Mouse (Mus musculus) heart, postnatal 0 days (tissue): ENCODE results near the gene Syt16. TPM values are rescaled to one million over a fixed set of nuclear protein-coding genes. Genes with fewer than 3 reads are reported as not detected.

Experiments used
- ATAC-seq: fragments of 200-750 bp; cut with Nextera tagmentation; 2 replicates; pipeline ENCODE4 v1.8.0; 2017; ENCODE audit warnings: low read depth, moderate number of reproducible peaks, moderate library complexity; ENCODE audit not compliant: insufficient read depth
- DNase-seq: peaks from one replicate; pipeline ENCODE4 v3.0.0-alpha.2; 2016; ENCODE audit warnings: low spot score
- H3K27ac ChIP-seq: fragments of 300-500 bp; sonication (generic); 2 replicates; pipeline ENCODE4 v1.5.1; 2014; ENCODE audit warnings: low read depth, mild to moderate bottlenecking
- H3K27me3 ChIP-seq: fragments of 300-500 bp; sonication (generic); 2 replicates; pipeline ENCODE4 v1.6.1; 2014; ENCODE audit warnings: low read length, mixed read lengths; ENCODE audit not compliant: control insufficient read depth, insufficient read depth
- H3K36me3 ChIP-seq: fragments of 300-500 bp; sonication (generic); replicated peaks from 2 replicates; pipeline ENCODE4 v1.6.1; 2014; ENCODE audit warnings: low read length, mixed read lengths; ENCODE audit not compliant: control insufficient read depth, insufficient read depth
- H3K4me1 ChIP-seq: fragments of 300-500 bp; sonication (generic); 2 replicates; pipeline ENCODE4 v1.6.1; 2014; ENCODE audit warnings: antibody characterized with exemption; ENCODE audit not compliant: control insufficient read depth, insufficient read depth
- H3K4me2 ChIP-seq: fragments of 300-500 bp; sonication (generic); 2 replicates; pipeline ENCODE4 v1.6.1; 2014; ENCODE audit warnings: low read depth, mild to moderate bottlenecking, low read length, moderate library complexity
- H3K4me3 ChIP-seq: fragments of 300-500 bp; sonication (generic); 2 replicates; pipeline ENCODE4 v1.5.1; 2014; ENCODE audit warnings: low read depth, low read length
- H3K9ac ChIP-seq: fragments of 300-500 bp; sonication (generic); replicated peaks from 2 replicates; pipeline ENCODE4 v1.6.1; 2014; ENCODE audit warnings: low read depth, low read length, mixed read lengths
- H3K9me3 ChIP-seq: fragments of 300-500 bp; sonication (generic); replicated peaks from 2 replicates; pipeline ENCODE4 v1.6.1; 2016; ENCODE audit warnings: low read length; ENCODE audit not compliant: control insufficient read depth
- CTCF ChIP-seq: IDR thresholded peaks from 2 replicates; pipeline ENCODE4 v1.5.1; 2016; ENCODE audit warnings: antibody characterized with exemption, control low read depth, low read depth
- EP300 ChIP-seq: IDR thresholded peaks from 2 replicates; pipeline ENCODE4 v1.6.1; 2016; ENCODE audit warnings: antibody characterized with exemption, low read depth
- WGBS: fragments of 180-500 bp; shearing (Covaris S2); extraction: QIAGEN DNeasy Blood & Tissue Kit; methylation state at CpG from one replicate; pipeline ENCODE4 v1.1.7; 2014; 5-methylcytosine and 5-hydroxymethylcytosine counted together
- polyA plus RNA-seq: library from polyadenylated mRNA; unstranded; fragments of >200 nt; fragmentation: Nextera tagmentation; extraction: Ambion mirVana; gene quantifications from 2 replicates; pipeline ENCODE4 v1.2.1, GENCODE M21; 2015
- total RNA-seq: library from RNA; depleted of rRNA; stranded (reverse); fragments of >200 nt; gene quantifications from 2 replicates; pipeline ENCODE4 v1.2.3, GENCODE M21; 2014; ENCODE audit warnings: low replicate concordance

The Syt16 gene
- total and polyA plus RNA-seq, 2 experiments from 2014 or later: 0.80 TPM; not detected in 1

GRCm38 (mm10) chr12:74093110-74093509, 95.6 kb downstream of the Syt16 start:
- ATAC-seq (no peak), DNase-seq (no peak)
- no peak overlapping the region for H3K9ac ChIP-seq
- H3K4me1 ChIP-seq: no peaks in the 10 kb centered on the region
- no peaks in the 10 kb centered on the region for H3K27me3 ChIP-seq
- H3K4me2 ChIP-seq: no peak overlapping the region
- H3K27ac ChIP-seq: no peak overlapping the region
- H3K4me3 ChIP-seq: no peak overlapping the region
- TF ChIP-seq EP300: no peak
- no peak for TF ChIP-seq CTCF
- no peaks in the 10 kb centered on the region for H3K36me3 ChIP-seq
- H3K9me3 ChIP-seq: no peaks in the 10 kb centered on the region
- 71% methylated on average over 8 of the region's 8 CpGs for WGBS

- Histone ChIP-seq H3K9ac (no peak overlapping the region), H3K36me3 (no peaks in the 10 kb centered on the region), H3K27ac (no peak overlapping the region), H3K27me3 (no peaks in the 10 kb centered on the region), H3K4me1 (no peaks in the 10 kb centered on the region), H3K4me3 (no peak overlapping the region), H3K9me3 (no peaks in the 10 kb centered on the region), H3K4me2 (no peak overlapping the region)
- no peak for DNase-seq
- WGBS: 76% methylated on average over 5 of the region's 5 CpGs
- no peak for ATAC-seq
- TF ChIP-seq EP300: no peak
- TF ChIP-seq CTCF: no peak
Observed at GRCm38 (mm10) chr12:74094701-74095100, 97.2 kb downstream of the Syt16 start.

- 41% methylated on average over 8 of the region's 8 CpGs for WGBS
- DNase-seq (no peak), ATAC-seq (no peak)
- H3K27ac ChIP-seq: no peak overlapping the region
- no peak overlapping the region for H3K9ac ChIP-seq
- H3K4me3 ChIP-seq: no peak overlapping the region
- H3K36me3 ChIP-seq: no peaks in the 10 kb centered on the region
- no peaks in the 10 kb centered on the region for H3K4me1 ChIP-seq
- TF ChIP-seq EP300 (no peak), CTCF (no peak)
- no peaks in the 10 kb centered on the region for H3K9me3 ChIP-seq
- no peak overlapping the region for H3K4me2 ChIP-seq
- no peaks in the 10 kb centered on the region for H3K27me3 ChIP-seq
Observed at GRCm38 (mm10) chr12:74098572-74099290, 101.3 kb downstream of the Syt16 start.

- 64% methylated on average over 6 of the region's 6 CpGs for WGBS
- DNase-seq (no peak), ATAC-seq (no peak)
- no peak for TF ChIP-seq EP300
- no peak for TF ChIP-seq CTCF
- Histone ChIP-seq H3K9ac (no peak overlapping the region), H3K36me3 (no peaks in the 10 kb centered on the region), H3K4me3 (no peak overlapping the region), H3K4me1 (no peaks in the 10 kb centered on the region; the same call in 1 of the 2 replicates), H3K9me3 (no peaks in the 10 kb centered on the region), H3K4me2 (no peak overlapping the region), H3K27ac (no peak overlapping the region), H3K27me3 (no peaks in the 10 kb centered on the region)
Observed at GRCm38 (mm10) chr12:74105811-74106513, 108.5 kb downstream of the Syt16 start.

GRCm38 (mm10) chr12:74108663-74109081, 111.2 kb downstream of the Syt16 start:
- DNase-seq: no peak
- TF ChIP-seq CTCF: no peak
- no peak for TF ChIP-seq EP300
- no peaks in the 10 kb centered on the region; the same call in 1 of the 2 replicates for H3K4me1 ChIP-seq

More at GRCm38 (mm10) chr12:74108663-74109081, 111.2 kb downstream of the Syt16 start:
- WGBS: 48% methylated on average over 4 of the region's 4 CpGs
- no peaks in the 10 kb centered on the region for H3K27me3 ChIP-seq
- H3K4me2 ChIP-seq: no peak overlapping the region
- H3K36me3 ChIP-seq: no peaks in the 10 kb centered on the region
- H3K9ac ChIP-seq: no peak overlapping the region
- ATAC-seq: no peak
- no peak overlapping the region for H3K27ac ChIP-seq
- H3K9me3 ChIP-seq: no peaks in the 10 kb centered on the region
- no peak overlapping the region for H3K4me3 ChIP-seq
